Mouse (Mus musculus) lung, adult 2 months (tissue): ENCODE results near the gene 2310079G19Rik.

Experiments
- CTCF ChIP-seq: fragments of 200-500 bp; IDR thresholded peaks from 2 replicates; pipeline ENCODE4 v1.5.1; 2011; ENCODE audit warnings: mild to moderate bottlenecking, low read length, control low read depth; ENCODE audit not compliant: insufficient read depth
- POLR2A ChIP-seq: fragments of 200-500 bp; IDR thresholded peaks from 2 replicates; pipeline ENCODE4 v1.6.1; 2011; ENCODE audit warnings: low read depth, mild to moderate bottlenecking, control low read depth, low read length, borderline replicate concordance; ENCODE audit errors: extremely low read depth

GRCm38 (mm10) chr16:88611922-88612321 is 15.5 kb downstream of the 2310079G19Rik start, which contains the start of gene Krtap24-1:
- TF ChIP-seq POLR2A (no peak), CTCF (no peak)
